ENCODE assay signal across 7 mouse cellular contexts in the genomic region with DNA sequence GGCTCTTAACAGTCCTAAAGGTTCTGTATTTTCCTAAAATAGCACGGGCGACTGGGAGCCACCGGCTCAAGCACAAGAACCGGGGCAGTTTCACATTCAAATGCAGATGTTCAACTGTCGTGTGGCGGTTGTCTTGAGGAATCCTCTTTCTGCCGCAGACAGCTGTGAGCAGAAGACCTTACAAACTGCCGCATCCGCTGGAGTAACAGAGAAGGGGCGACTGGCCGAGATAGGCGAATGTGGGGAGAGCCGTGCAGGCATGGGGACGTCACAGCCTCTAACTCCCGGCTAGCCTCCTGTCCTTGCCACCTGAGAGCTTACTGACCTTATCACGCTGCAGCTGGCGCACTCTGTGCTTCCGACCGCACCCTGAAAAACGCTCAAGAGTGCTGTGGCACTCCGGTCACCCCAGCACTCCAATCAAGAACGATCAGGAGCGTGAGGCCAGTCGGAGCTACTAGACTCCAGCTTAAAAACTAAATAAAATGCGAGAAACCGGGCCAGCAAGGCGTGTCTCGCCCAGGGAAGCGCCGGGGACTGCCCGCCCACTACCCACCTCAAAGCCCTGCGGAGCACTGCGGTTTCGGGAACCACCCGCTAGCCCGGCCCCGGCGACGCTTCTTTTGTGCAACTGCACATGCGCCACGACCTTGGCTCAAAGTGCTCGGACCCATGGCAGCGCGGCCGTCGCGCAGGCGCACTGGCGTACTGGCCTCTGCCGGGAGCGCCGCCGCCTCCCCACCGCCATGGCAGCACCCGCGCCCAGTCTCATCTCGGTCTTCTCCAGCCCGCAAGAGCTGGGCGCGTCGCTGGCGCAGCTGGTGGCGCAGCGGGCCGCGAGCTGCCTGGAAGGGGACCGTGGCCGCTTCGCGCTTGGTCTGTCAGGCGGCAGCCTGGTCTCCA. TPM values are rescaled to one million over a fixed set of nuclear protein-coding genes. Genes with fewer than 3 reads are reported as not detected.
DNase-seq lines count a peak whose midpoint lies in the region; ATAC-seq lines count a peak whose summit lies in the region.

A gene (plus strand): TSS at position 706 of the 903 bp plus-strand sequence.

- peaks cover 24% of the 10 kb centered on the region for H3K4me1 ChIP-seq in intestine, embryonic 16.5 days (ENCODE audit: control insufficient read depth, insufficient read depth, low read length)
- H3K4me1 ChIP-seq in midbrain, embryonic 11.5 days (ENCODE audit: control insufficient read depth, insufficient read depth, low read length) = peaks cover 22% of the 10 kb centered on the region

- peak; percentile 91 for ATAC-seq in intestine, embryonic 16.5 days
- ATAC-seq in midbrain, embryonic 11.5 days (ENCODE audit: low FRiP score) = peak; percentile 90

- peak within 1 kb of the TSS; percentile 99 for H3K27ac ChIP-seq in intestine, embryonic 16.5 days (ENCODE audit: low read length)
- H3K27ac ChIP-seq in midbrain, embryonic 11.5 days (ENCODE audit: low read depth, low read length) = peak within 1 kb of the TSS; percentile 94

- DNase-seq in adrenal gland, adult 18-20 months (ENCODE audit: low spot score in 2 of 2) = peak; percentile 95 to 97
- DNase-seq in embryo, embryonic 11 days = peak; percentile 98
- peak; percentile 95 to 96 for DNase-seq in gastrocnemius, postnatal 36 days
- peak; percentile 98 to 99 for DNase-seq in left cerebral cortex, postnatal 36 days (ENCODE audit: low spot score in 2 of 2)
- peak; percentile 99 for DNase-seq in midbrain, embryonic 11.5 days (ENCODE audit: low spot score, missing footprints)
- DNase-seq in skeletal muscle tissue, adult 2 months (ENCODE audit: low read depth, low spot score) = peak; percentile 96

- H3K9ac ChIP-seq in intestine, embryonic 16.5 days (ENCODE audit: low read depth, low read length) = peak within 1 kb of the TSS; percentile 97
- peak within 1 kb of the TSS; percentile 85 for H3K9ac ChIP-seq in midbrain, embryonic 11.5 days (ENCODE audit: low read length)

- peak within 1 kb of the TSS; percentile 96 for H3K4me2 ChIP-seq in intestine, embryonic 16.5 days (ENCODE audit: low read depth, low read length)
- peak within 1 kb of the TSS; percentile 86 for H3K4me2 ChIP-seq in midbrain, embryonic 11.5 days

- H3K27me3 ChIP-seq in intestine, embryonic 16.5 days (replicated peaks; ENCODE audit: control insufficient read depth, insufficient read depth, low read length) = no peaks in the 10 kb centered on the region
- H3K27me3 ChIP-seq in midbrain, embryonic 11.5 days (ENCODE audit: control insufficient read depth, insufficient read depth, low read length) = no peaks in the 10 kb centered on the region

- intact Hi-C loops in gastrocnemius, postnatal 36 days (cut with DNase I) = no loop called here
- intact Hi-C loops in left cerebral cortex, postnatal 36 days (cut with DNase I) = loop anchor here (2.0 kb wide), 1 partner anchor 23 kb away; a partner anchor contains a TSS

- H3K4me3 ChIP-seq in intestine, embryonic 16.5 days (ENCODE audit: low read length) = peak within 1 kb of the TSS; percentile 87
- H3K4me3 ChIP-seq in midbrain, embryonic 11.5 days (ENCODE audit: low read depth, low read length) = peak within 1 kb of the TSS; percentile 69

- WGBS in intestine, embryonic 16.5 days = under 1% methylated on average over 71 of the region's 71 CpGs
- under 1% methylated on average over 60 of the region's 71 CpGs for WGBS in midbrain, embryonic 11.5 days

- H3K36me3 ChIP-seq in intestine, embryonic 16.5 days (ENCODE audit: control insufficient read depth, insufficient read depth, low read length) = no peaks in the 10 kb centered on the region
- H3K36me3 ChIP-seq in midbrain, embryonic 11.5 days (ENCODE audit: control insufficient read depth, insufficient read depth, low read length) = no peaks in the 10 kb centered on the region

- no peaks in the 10 kb centered on the region for H3K9me3 ChIP-seq in intestine, embryonic 16.5 days (ENCODE audit: control insufficient read depth, low read length)
- H3K9me3 ChIP-seq in midbrain, embryonic 11.5 days (ENCODE audit: control insufficient read depth, low read length) = no peaks in the 10 kb centered on the region

RNA-seq across cellular contexts. Expression of the gene that starts here (rescaled TPM):
- total RNA-seq in adrenal gland, adult 18-20 months (2021) = 100 to 1,000 TPM; 122 to 137 TPM
- 10 to 100 TPM; 25.6 to 26.1 TPM for total RNA-seq in gastrocnemius, postnatal 36 days (2021)
- 244 and 252 TPM in 2 replicates for polyA plus RNA-seq in intestine, embryonic 16.5 days (2015; fragmentation: Nextera tagmentation; extraction: Ambion mirVana)
- 10 to 100 TPM; 31.1 to 41.6 TPM for total RNA-seq in left cerebral cortex, postnatal 36 days (2021)
- 224 and 234 TPM in 2 replicates for polyA plus RNA-seq in midbrain, embryonic 11.5 days (2014; fragmentation: Nextera tagmentation; extraction: Ambion mirVana)

Comparison
In these comparisons a context has a peak if more than half of its experiments do, and no peak if none do; other contexts are left out.
1. Peak in every context shown above with its lines: DNase-seq, ATAC-seq, H3K4me3 ChIP-seq and H3K27ac ChIP-seq.